Mouse (Mus musculus): ENCODE data around the gene Wdr5b. TPM values are rescaled to one million over a fixed set of nuclear protein-coding genes. Genes with fewer than 3 reads are reported as not detected.
"Not testable (repeated sequence)": the region's sequence is repeated elsewhere in the genome, so short reads cannot be mapped to it uniquely, and the experiment has no call there.

Wdr5b gene
- total and polyA plus RNA-seq, 3 experiments: 5.4 to 7.4 (median 5.9) TPM

GRCm38 (mm10) chr16:36057933-36058475 is 17.0 kb downstream of the Wdr5b start:
- no peaks in the 10 kb centered on the region for H3K79me2 ChIP-seq (replicated peaks; ENCODE audit: control insufficient read depth, extremely low read depth, insufficient read depth, poor library complexity, severe bottlenecking)
- dilution Hi-C loops (cut with MboI; ENCODE audit: extremely low pct_ligation_motif_present, extremely low pct_unique_long_range_greater_than_20kb, low sequenced_read_pairs): no loop called here
- TF ChIP-seq MEF2A (IDR thresholded peaks at IDR 0.05; ENCODE audit: borderline replicate concordance, low read depth, low read length): no peak
- no peak for TF ChIP-seq EP300 (IDR thresholded peaks at IDR 0.05; ENCODE audit: low read length)
- no peak for TF ChIP-seq MXI1 (IDR thresholded peaks at IDR 0.05; ENCODE audit: low read depth, low read length)
- TF ChIP-seq ZNF384 (IDR thresholded peaks at IDR 0.05; ENCODE audit: low read depth, low read length): no peak
- TF ChIP-seq IRF4 (IDR thresholded peaks at IDR 0.05; ENCODE audit: low read depth, low read length): no peak
- TF ChIP-seq MAZ (IDR thresholded peaks at IDR 0.05; ENCODE audit: low read depth, low read length): no peak
- no peak for TF ChIP-seq POLR2AphosphoS2 (IDR thresholded peaks at IDR 0.05; ENCODE audit: low read depth, low read length)
- TF ChIP-seq POLR2A (IDR thresholded peaks at IDR 0.05; ENCODE audit: low read depth, low read length): no peak
- TF ChIP-seq RCOR1 (conservative IDR thresholded peaks at IDR 0.05; ENCODE audit: low read depth, low read length): no peak
- no peak for TF ChIP-seq MAX (IDR thresholded peaks at IDR 0.05; ENCODE audit: low read length)
- TF ChIP-seq CHD2 (IDR thresholded peaks at IDR 0.05; ENCODE audit: low read length): no peak
- no peak for TF ChIP-seq TCF12 (IDR thresholded peaks at IDR 0.05; ENCODE audit: low read depth, low read length)
- in situ Hi-C loops (cut with MboI; ENCODE audit: low pct_ligation_motif_present, low pct_unique_long_range_greater_than_20kb, low sequenced_read_pairs): no loop called here
- no peak overlapping the region for H3K27ac ChIP-seq (ENCODE audit: insufficient read depth, low read depth)
- no peak overlapping the region for H3K4me2 ChIP-seq (ENCODE audit: insufficient read depth, low read depth, poor library complexity, severe bottlenecking)
- no peak overlapping the region for H3K9ac ChIP-seq (ENCODE audit: insufficient read depth, low read depth)
- no peaks in the 10 kb centered on the region for H3K9me3 ChIP-seq (replicated peaks; ENCODE audit: low read length)
- H3K4me3 ChIP-seq (replicated peaks in 1 of 3; ENCODE audit: low read depth in 2 of 3, low read length in 2 of 3, poor library complexity in 1 of 3): no peak overlapping the region
- peaks cover 3 to 22% of the 10 kb centered on the region in 2 experiments; a peak in 2 of 4 replicates for H3K4me1 ChIP-seq (ENCODE audit: control insufficient read depth in 1 of 2, insufficient read depth in 2 of 2)
- H3K27me3 ChIP-seq (replicated peaks): no peaks in the 10 kb centered on the region
- DNase-seq (ENCODE audit: extremely low read depth): no peak
- peaks cover 0 to 71% of the 10 kb centered on the region in 2 experiments for H3K36me3 ChIP-seq (replicated peaks in 1 of 2; ENCODE audit: control insufficient read depth in 1 of 2, insufficient read depth in 1 of 2, low read length in 1 of 2)

- H3K79me2 ChIP-seq (replicated peaks; ENCODE audit: control insufficient read depth, extremely low read depth, insufficient read depth, poor library complexity, severe bottlenecking); in situ Hi-C loops (cut with MboI; ENCODE audit: low pct_ligation_motif_present, low pct_unique_long_range_greater_than_20kb, low sequenced_read_pairs); DNase-seq (ENCODE audit: extremely low read depth); H3K27me3 ChIP-seq (replicated peaks); dilution Hi-C loops (cut with MboI; ENCODE audit: extremely low pct_ligation_motif_present, extremely low pct_unique_long_range_greater_than_20kb, low sequenced_read_pairs); H3K9ac ChIP-seq (ENCODE audit: insufficient read depth, low read depth); H3K4me2 ChIP-seq (ENCODE audit: insufficient read depth, low read depth, poor library complexity, severe bottlenecking); H3K9me3 ChIP-seq (replicated peaks; ENCODE audit: low read length); H3K4me3 ChIP-seq (replicated peaks in 1 of 3; ENCODE audit: low read depth in 2 of 3, low read length in 2 of 3, poor library complexity in 1 of 3); H3K27ac ChIP-seq (ENCODE audit: insufficient read depth, low read depth): not testable (repeated sequence)
- H3K36me3 ChIP-seq (replicated peaks in 1 of 2; ENCODE audit: control insufficient read depth in 1 of 2, insufficient read depth in 1 of 2, low read length in 1 of 2): peaks cover 0 to 63% of the 10 kb centered on the region in 2 experiments
- H3K4me1 ChIP-seq (ENCODE audit: control insufficient read depth in 1 of 2, insufficient read depth in 2 of 2): peaks cover 0 to 11% of the 10 kb centered on the region in 2 experiments; a peak in 1 of 4 replicates
Observed at GRCm38 (mm10) chr16:36062534-36062933, 21.5 kb downstream of the Wdr5b start.

GRCm38 (mm10) chr16:36063315-36063714 is 22.3 kb downstream of the Wdr5b start:
- H3K4me2 ChIP-seq (ENCODE audit: insufficient read depth, low read depth, poor library complexity, severe bottlenecking): no peak overlapping the region
- TF ChIP-seq UBTF (IDR thresholded peaks at IDR 0.05; ENCODE audit: low read depth, low read length) (no peak), JUN (IDR thresholded peaks at IDR 0.05; ENCODE audit: insufficient read depth, low read depth, low read length) (no peak), EP300 (IDR thresholded peaks at IDR 0.05; ENCODE audit: low read length) (no peak), CHD2 (IDR thresholded peaks at IDR 0.05; ENCODE audit: low read length) (no peak), JUND (conservative IDR thresholded peaks at IDR 0.05; ENCODE audit: low read depth, low read length) (no peak), TBP (conservative IDR thresholded peaks at IDR 0.05; ENCODE audit: low read depth, low read length) (no peak), ZMIZ1 (IDR thresholded peaks at IDR 0.05; ENCODE audit: low read depth, low read length) (no peak), CHD1 (IDR thresholded peaks at IDR 0.05; ENCODE audit: low read depth, low read length) (no peak), USF1 (IDR thresholded peaks at IDR 0.05; ENCODE audit: low read depth, low read length) (no peak), E2F4 (IDR thresholded peaks at IDR 0.05; ENCODE audit: insufficient replicate concordance, low read depth, low read length) (no peak), POLR2AphosphoS2 (IDR thresholded peaks at IDR 0.05; ENCODE audit: low read depth, low read length) (no peak; the same call in 1 of the 2 replicates), ETS1 (conservative IDR thresholded peaks at IDR 0.05; ENCODE audit: low read depth, low read length) (no peak), HCFC1 (IDR thresholded peaks at IDR 0.05; ENCODE audit: low read depth, low read length) (no peak), POLR2A (IDR thresholded peaks at IDR 0.05; ENCODE audit: low read depth, low read length) (no peak), ZC3H11A (IDR thresholded peaks at IDR 0.05; ENCODE audit: low read depth, low read length) (no peak)
- no peak overlapping the region for H3K4me3 ChIP-seq (replicated peaks in 1 of 3; ENCODE audit: low read depth in 2 of 3, low read length in 2 of 3, poor library complexity in 1 of 3)
- peaks cover 2% of the 10 kb centered on the region; the same call in 1 of the 2 replicates for H3K79me2 ChIP-seq (replicated peaks; ENCODE audit: control insufficient read depth, extremely low read depth, insufficient read depth, poor library complexity, severe bottlenecking)
- H3K4me1 ChIP-seq (ENCODE audit: control insufficient read depth in 1 of 2, insufficient read depth in 2 of 2): peaks cover 2 to 13% of the 10 kb centered on the region in 2 experiments
- DNase-seq (ENCODE audit: extremely low read depth): no peak
- no peaks in the 10 kb centered on the region for H3K27me3 ChIP-seq (replicated peaks)
- H3K9ac ChIP-seq (ENCODE audit: insufficient read depth, low read depth): no peak overlapping the region
- dilution Hi-C loops (cut with MboI; ENCODE audit: extremely low pct_ligation_motif_present, extremely low pct_unique_long_range_greater_than_20kb, low sequenced_read_pairs) (no loop called here), in situ Hi-C loops (cut with MboI; ENCODE audit: low pct_ligation_motif_present, low pct_unique_long_range_greater_than_20kb, low sequenced_read_pairs) (no loop called here)
- no peaks in the 10 kb centered on the region for H3K9me3 ChIP-seq (replicated peaks; ENCODE audit: low read length)
- no peak overlapping the region for H3K27ac ChIP-seq (ENCODE audit: insufficient read depth, low read depth)
- H3K36me3 ChIP-seq (replicated peaks in 1 of 2; ENCODE audit: control insufficient read depth in 1 of 2, insufficient read depth in 1 of 2, low read length in 1 of 2): peaks cover 0 to 68% of the 10 kb centered on the region in 2 experiments

Data from CH12.LX (cell line).